Mouse (Mus musculus): ENCODE results near the gene Ablim2. TPM values are rescaled to one million over a fixed set of nuclear protein-coding genes. Genes with fewer than 3 reads are reported as not detected.

Ablim2 gene
- polyA plus RNA-seq (2016; fragmentation: Nextera tagmentation; extraction: Ambion mirVana) = 1.7 and 2.6 TPM in 2 replicates

- H3K36me3 ChIP-seq = no peaks in the 10 kb centered on the region
- WGBS = under 1% methylated on average over 35 of the region's 35 CpGs
- no peaks in the 10 kb centered on the region for H3K9me3 ChIP-seq
- H3K4me1 ChIP-seq = peaks cover 26% of the 10 kb centered on the region
- H3K4me3 ChIP-seq = peak within 1 kb of the TSS; percentile 65
- peaks cover 82% of the 10 kb centered on the region for H3K27me3 ChIP-seq (ENCODE audit: insufficient read depth, poor library complexity, severe bottlenecking)
- DNase-seq (ENCODE audit: low spot score) = peak; percentile 96
- peak within 1 kb of the TSS; percentile 31; the same call in 1 of the 2 replicates for H3K27ac ChIP-seq
These were observed at the start of gene Ablim2 for GRCm38 (mm10) chr5:35757639-35758001. Gene Ablim2, plus strand, starts transcription at chr5:35757880.

DNA sequence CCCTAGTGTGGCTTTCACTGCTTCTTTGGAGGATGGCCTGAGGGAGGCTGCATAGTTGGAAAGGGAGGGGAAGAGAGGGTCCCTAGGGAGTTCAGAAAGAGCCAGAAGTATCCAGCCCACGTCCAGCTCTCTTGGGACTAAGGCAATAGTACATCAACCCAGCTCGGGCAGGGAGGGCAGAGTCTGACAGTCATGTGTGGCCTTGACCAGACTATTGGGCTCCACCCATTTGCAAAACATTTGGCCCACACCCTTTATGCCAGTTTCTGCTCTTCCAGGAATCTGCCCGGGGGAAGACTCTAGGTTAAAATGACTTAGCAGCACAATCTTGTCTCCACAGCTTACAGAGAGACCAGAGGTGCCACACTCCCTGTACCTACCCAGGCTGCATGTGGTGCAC, 47.2 kb upstream of the Ablim2 start:
- WGBS = 73% methylated on average over 3 of the region's 3 CpGs
- H3K4me3 ChIP-seq = no peak overlapping the region
- no peaks in the 10 kb centered on the region for H3K9me3 ChIP-seq

GRCm38 (mm10) chr5:35710931-35711330, 46.7 kb upstream of the Ablim2 start:
- no peaks in the 10 kb centered on the region for H3K9me3 ChIP-seq
- H3K27ac ChIP-seq = no peak overlapping the region
- H3K4me3 ChIP-seq = no peak overlapping the region
- peaks cover 16% of the 10 kb centered on the region; the same call in 1 of the 2 replicates for H3K36me3 ChIP-seq
- DNase-seq (ENCODE audit: low spot score) = no peak
- peaks cover 10% of the 10 kb centered on the region for H3K4me1 ChIP-seq
- peaks cover 35% of the 10 kb centered on the region; the same call in 1 of the 2 replicates for H3K27me3 ChIP-seq (ENCODE audit: insufficient read depth, poor library complexity, severe bottlenecking)
- WGBS = 77% methylated on average over 3 of the region's 3 CpGs

More for the DNA sequence above, 47.2 kb upstream of the Ablim2 start:
- DNase-seq (ENCODE audit: low spot score) = no peak
- Histone ChIP-seq H3K27me3 (ENCODE audit: insufficient read depth, poor library complexity, severe bottlenecking) (peaks cover 31% of the 10 kb centered on the region; the same call in 1 of the 2 replicates), H3K36me3 (peaks cover 16% of the 10 kb centered on the region; the same call in 1 of the 2 replicates), H3K4me1 (peaks cover 10% of the 10 kb centered on the region), H3K27ac (no peak overlapping the region)

DNA sequence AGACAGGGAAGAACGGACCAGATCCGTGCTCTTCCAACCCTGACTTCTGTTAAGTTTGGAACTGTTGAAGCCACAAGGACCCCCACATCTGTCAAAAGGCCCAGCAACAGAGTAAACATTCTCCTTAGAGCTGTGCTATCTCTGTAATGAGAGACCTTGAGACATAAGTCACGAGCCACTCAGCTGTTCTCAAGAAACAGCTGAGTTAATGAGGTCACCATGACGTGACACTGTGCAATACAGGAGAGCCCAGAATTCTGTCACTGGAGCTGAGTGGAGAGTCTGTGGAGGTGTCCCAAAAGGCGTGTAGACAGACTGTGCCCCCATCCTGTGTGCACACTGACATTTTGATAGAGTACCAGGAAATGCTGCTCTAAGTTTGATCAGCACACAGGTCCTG, 45.2 kb upstream of the Ablim2 start:
- WGBS = 53% methylated on average over 5 of the region's 5 CpGs

DNA sequence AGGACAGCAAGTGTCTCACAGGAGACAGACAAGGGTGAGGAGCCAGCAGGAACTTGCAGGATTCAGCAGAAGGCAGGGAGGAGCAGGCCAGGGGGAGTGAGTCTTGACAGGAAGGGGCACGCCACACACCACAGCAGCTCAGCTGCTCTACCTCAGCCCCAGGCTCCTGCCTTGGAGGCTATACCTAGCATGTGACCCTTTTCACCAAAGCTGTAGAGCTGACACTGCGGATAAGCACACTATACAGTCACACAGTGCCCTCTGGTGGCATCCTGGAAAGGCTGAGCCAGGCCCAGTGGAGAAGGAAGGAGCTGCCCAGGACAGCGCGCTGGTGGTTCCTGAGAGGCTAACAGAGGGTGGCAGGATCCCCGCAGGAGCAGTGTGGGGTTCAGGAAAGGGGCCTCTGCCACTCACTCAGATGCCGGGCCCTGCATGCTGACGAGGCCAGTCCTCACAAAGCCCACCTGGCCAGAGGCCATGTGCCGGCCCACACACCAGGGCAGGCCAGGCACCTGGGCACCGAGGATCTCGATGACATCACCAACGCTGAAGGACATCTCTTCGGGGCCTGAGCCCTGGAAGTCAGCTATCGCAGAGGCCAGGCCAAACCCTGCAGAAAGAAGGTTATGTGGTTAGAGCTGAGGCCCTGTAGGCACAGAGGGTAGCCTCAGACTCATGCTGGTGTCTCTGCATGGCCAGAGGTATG, 43.9 kb upstream of the Ablim2 start:
- Histone ChIP-seq H3K4me3 (no peak overlapping the region), H3K27ac (no peak overlapping the region), H3K4me1 (peaks cover 11% of the 10 kb centered on the region), H3K27me3 (ENCODE audit: insufficient read depth, poor library complexity, severe bottlenecking) (peaks cover 33% of the 10 kb centered on the region; the same call in 1 of the 2 replicates), H3K9me3 (no peaks in the 10 kb centered on the region), H3K36me3 (peaks cover 14% of the 10 kb centered on the region; the same call in 1 of the 2 replicates)
- peak; percentile 90 for DNase-seq (ENCODE audit: low spot score)
- 51% methylated on average over 13 of the region's 13 CpGs for WGBS

More for the DNA sequence above, 45.2 kb upstream of the Ablim2 start:
- Histone ChIP-seq H3K4me1 (peaks cover 10% of the 10 kb centered on the region), H3K36me3 (peaks cover 14% of the 10 kb centered on the region; the same call in 1 of the 2 replicates), H3K27me3 (ENCODE audit: insufficient read depth, poor library complexity, severe bottlenecking) (peaks cover 33% of the 10 kb centered on the region; the same call in 1 of the 2 replicates), H3K9me3 (no peaks in the 10 kb centered on the region), H3K4me3 (no peak overlapping the region), H3K27ac (no peak overlapping the region)
- DNase-seq (ENCODE audit: low spot score) = no peak

DNA sequence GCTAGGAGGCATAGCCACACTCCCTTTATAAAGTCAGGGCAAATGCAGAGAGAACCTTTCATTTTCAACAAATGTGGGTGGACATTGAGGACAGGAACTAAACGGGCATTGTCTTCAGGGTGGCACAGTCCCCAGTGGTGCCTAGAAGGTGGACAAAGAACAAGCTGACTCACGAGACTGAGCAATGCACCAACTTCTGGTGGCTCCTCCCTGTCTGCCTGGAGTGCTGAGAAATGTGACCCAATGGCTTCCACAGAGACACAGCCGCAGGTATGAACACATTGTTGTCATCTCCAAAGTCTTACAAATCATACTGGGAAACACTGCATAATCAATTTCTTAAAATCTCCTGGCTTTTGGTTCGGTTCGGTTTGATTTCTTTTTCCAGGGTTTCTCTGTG, 40.2 kb upstream of the Ablim2 start:
- DNase-seq (ENCODE audit: low spot score) = no peak
- Histone ChIP-seq H3K27me3 (ENCODE audit: insufficient read depth, poor library complexity, severe bottlenecking) (peaks cover 30% of the 10 kb centered on the region; the same call in 1 of the 2 replicates), H3K9me3 (no peaks in the 10 kb centered on the region), H3K36me3 (peaks cover 20% of the 10 kb centered on the region; the same call in 1 of the 2 replicates), H3K4me3 (no peak overlapping the region), H3K27ac (no peak overlapping the region), H3K4me1 (peaks cover 28% of the 10 kb centered on the region)
- WGBS = 83% methylated on average over 5 of the region's 5 CpGs

- WGBS = 58% methylated on average over 4 of the region's 4 CpGs
- Histone ChIP-seq H3K27ac (no peak overlapping the region), H3K4me3 (no peak overlapping the region), H3K9me3 (no peaks in the 10 kb centered on the region), H3K27me3 (ENCODE audit: insufficient read depth, poor library complexity, severe bottlenecking) (peaks cover 25% of the 10 kb centered on the region; the same call in 1 of the 2 replicates), H3K4me1 (peaks cover 33% of the 10 kb centered on the region), H3K36me3 (peaks cover 20% of the 10 kb centered on the region; the same call in 1 of the 2 replicates)
- no peak for DNase-seq (ENCODE audit: low spot score)
These were observed 39.7 kb upstream of the Ablim2 start for GRCm38 (mm10) chr5:35717946-35718345.

DNA sequence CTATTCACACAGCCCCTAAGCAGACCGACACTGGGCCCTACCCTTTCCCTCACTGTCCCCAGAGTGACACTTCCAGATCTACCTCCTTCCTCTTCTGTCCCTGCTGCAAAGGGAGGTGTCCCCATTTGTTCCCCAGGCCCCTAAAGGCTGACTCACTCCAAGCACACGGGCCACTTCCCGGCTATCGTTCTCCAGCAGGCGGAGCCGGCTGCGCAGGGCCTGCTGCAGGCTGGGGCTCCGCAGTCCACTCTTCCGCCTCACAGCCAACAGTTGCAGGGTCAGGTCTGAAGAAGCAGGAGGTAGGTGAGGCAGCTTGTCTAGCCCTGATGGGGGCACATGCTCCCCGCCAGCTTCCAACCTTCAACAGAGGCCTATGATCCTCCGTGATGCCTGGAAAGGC, 38.9 kb upstream of the Ablim2 start:
- H3K27me3 ChIP-seq (ENCODE audit: insufficient read depth, poor library complexity, severe bottlenecking) = peaks cover 21% of the 10 kb centered on the region; the same call in 1 of the 2 replicates
- WGBS = 66% methylated on average over 11 of the region's 11 CpGs
- H3K36me3 ChIP-seq = peaks cover 19% of the 10 kb centered on the region; the same call in 1 of the 2 replicates
- H3K4me3 ChIP-seq = no peak overlapping the region
- no peaks in the 10 kb centered on the region for H3K9me3 ChIP-seq
- peaks cover 39% of the 10 kb centered on the region for H3K4me1 ChIP-seq
- H3K27ac ChIP-seq = no peak overlapping the region
- DNase-seq (ENCODE audit: low spot score) = no peak

- no peak for DNase-seq (ENCODE audit: low spot score)
- Histone ChIP-seq H3K27ac (no peak overlapping the region), H3K9me3 (no peaks in the 10 kb centered on the region), H3K27me3 (ENCODE audit: insufficient read depth, poor library complexity, severe bottlenecking) (peaks cover 17% of the 10 kb centered on the region; the same call in 1 of the 2 replicates), H3K4me3 (no peak overlapping the region), H3K4me1 (peaks cover 41% of the 10 kb centered on the region), H3K36me3 (peaks cover 20% of the 10 kb centered on the region; the same call in 1 of the 2 replicates)
These were observed 38.3 kb upstream of the Ablim2 start for GRCm38 (mm10) chr5:35719343-35719742.

DNA sequence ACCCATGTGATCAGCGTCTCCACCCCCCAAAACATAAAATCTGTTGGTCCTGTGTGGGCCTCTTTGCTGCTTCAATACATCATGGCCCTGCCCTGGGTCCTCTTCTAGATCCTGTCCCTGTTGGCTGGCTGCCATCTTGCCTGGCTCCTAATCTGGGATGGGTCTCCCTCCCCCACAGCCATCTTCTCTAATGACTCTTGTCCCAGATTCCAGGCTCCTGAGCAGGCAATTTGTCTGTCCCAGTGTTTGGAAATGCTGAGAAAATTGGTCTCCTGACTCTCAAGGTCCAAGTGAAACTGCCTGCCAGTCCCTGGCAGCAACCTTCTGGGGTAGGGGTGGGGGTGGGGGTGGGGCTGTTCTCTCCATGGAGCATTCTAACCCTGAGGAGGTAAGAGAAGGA, 37.8 kb upstream of the Ablim2 start:
- DNase-seq (ENCODE audit: low spot score) = no peak
- H3K27me3 ChIP-seq (ENCODE audit: insufficient read depth, poor library complexity, severe bottlenecking) = peaks cover 13% of the 10 kb centered on the region; the same call in 1 of the 2 replicates
- H3K36me3 ChIP-seq = peaks cover 20% of the 10 kb centered on the region; the same call in 1 of the 2 replicates
- WGBS = 96% methylated on average over 1 of the region's 1 CpGs
- H3K27ac ChIP-seq = no peak overlapping the region
- peaks cover 41% of the 10 kb centered on the region for H3K4me1 ChIP-seq
- no peaks in the 10 kb centered on the region for H3K9me3 ChIP-seq
- no peak overlapping the region for H3K4me3 ChIP-seq

GRCm38 (mm10) chr5:35721933-35722332, 35.7 kb upstream of the Ablim2 start:
- H3K27ac ChIP-seq = no peak overlapping the region
- DNase-seq (ENCODE audit: low spot score) = no peak
- H3K27me3 ChIP-seq (ENCODE audit: insufficient read depth, poor library complexity, severe bottlenecking) = peaks cover 4% of the 10 kb centered on the region; the same call in 1 of the 2 replicates
- no peaks in the 10 kb centered on the region for H3K9me3 ChIP-seq
- H3K4me3 ChIP-seq = no peak overlapping the region
- H3K4me1 ChIP-seq = peaks cover 46% of the 10 kb centered on the region
- peaks cover 10% of the 10 kb centered on the region; the same call in 1 of the 2 replicates for H3K36me3 ChIP-seq
- WGBS = 88% methylated on average over 2 of the region's 2 CpGs

DNA sequence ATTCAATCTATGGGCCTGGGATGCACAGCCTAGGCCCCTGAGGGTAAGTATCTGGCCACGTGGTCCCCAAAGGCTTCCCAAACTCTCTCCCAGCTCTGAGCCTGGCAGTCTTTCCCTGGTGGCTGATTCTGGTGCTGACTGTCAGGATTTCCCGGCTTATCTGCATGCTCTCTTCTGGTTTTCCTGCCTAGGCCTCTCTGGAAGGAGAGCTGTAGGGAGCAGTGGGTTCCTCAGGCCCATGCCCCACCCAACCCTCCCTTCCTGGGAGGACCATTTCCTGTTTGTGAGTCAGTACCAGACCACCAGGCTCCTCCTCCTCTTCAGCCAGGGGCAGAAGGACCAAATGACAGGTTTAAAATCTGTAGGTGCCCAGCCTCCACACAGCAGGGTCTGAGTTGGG, 35.0 kb upstream of the Ablim2 start:
- H3K36me3 ChIP-seq = peaks cover 10% of the 10 kb centered on the region; the same call in 1 of the 2 replicates
- peak overlapping the region; percentile 73 for H3K27ac ChIP-seq
- no peak overlapping the region for H3K4me3 ChIP-seq
- peaks cover 4% of the 10 kb centered on the region; the same call in 1 of the 2 replicates for H3K27me3 ChIP-seq (ENCODE audit: insufficient read depth, poor library complexity, severe bottlenecking)
- H3K4me1 ChIP-seq = peaks cover 46% of the 10 kb centered on the region
- peak; percentile 82 for DNase-seq (ENCODE audit: low spot score)
- no peaks in the 10 kb centered on the region for H3K9me3 ChIP-seq
- WGBS = 28% methylated on average over 2 of the region's 2 CpGs

DNA sequence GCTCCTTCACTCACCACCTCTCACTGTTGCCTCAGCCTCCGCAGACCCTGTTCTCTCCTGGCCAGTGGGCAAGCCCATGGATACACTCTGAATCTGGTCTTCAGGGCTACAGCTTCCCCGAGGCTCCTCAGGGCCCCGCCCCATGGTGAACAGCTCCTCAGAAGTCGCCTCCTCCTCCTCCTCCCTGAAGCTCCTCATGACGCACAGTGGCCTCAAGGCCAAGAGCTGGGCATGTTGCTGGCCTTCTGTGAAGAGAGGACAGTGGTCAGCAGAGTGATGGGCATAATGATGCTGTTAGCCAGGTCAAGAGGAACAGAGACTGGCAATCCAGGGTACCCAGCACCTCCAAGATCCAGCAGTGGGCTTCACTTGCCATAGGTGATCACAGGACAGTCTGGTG, 33.8 kb upstream of the Ablim2 start:
- H3K27me3 ChIP-seq (ENCODE audit: insufficient read depth, poor library complexity, severe bottlenecking) = peaks cover 4% of the 10 kb centered on the region; the same call in 1 of the 2 replicates
- H3K4me1 ChIP-seq = peaks cover 51% of the 10 kb centered on the region
- 69% methylated on average over 5 of the region's 5 CpGs for WGBS
- no peak for DNase-seq (ENCODE audit: low spot score)
- no peak overlapping the region for H3K4me3 ChIP-seq
- peak overlapping the region; percentile 73; the same call in 1 of the 2 replicates for H3K27ac ChIP-seq
- H3K36me3 ChIP-seq = peaks cover 10% of the 10 kb centered on the region; the same call in 1 of the 2 replicates
- H3K9me3 ChIP-seq = no peaks in the 10 kb centered on the region
